13 mouse cellular contexts compared by ENCODE assay signal in the genomic region with DNA sequence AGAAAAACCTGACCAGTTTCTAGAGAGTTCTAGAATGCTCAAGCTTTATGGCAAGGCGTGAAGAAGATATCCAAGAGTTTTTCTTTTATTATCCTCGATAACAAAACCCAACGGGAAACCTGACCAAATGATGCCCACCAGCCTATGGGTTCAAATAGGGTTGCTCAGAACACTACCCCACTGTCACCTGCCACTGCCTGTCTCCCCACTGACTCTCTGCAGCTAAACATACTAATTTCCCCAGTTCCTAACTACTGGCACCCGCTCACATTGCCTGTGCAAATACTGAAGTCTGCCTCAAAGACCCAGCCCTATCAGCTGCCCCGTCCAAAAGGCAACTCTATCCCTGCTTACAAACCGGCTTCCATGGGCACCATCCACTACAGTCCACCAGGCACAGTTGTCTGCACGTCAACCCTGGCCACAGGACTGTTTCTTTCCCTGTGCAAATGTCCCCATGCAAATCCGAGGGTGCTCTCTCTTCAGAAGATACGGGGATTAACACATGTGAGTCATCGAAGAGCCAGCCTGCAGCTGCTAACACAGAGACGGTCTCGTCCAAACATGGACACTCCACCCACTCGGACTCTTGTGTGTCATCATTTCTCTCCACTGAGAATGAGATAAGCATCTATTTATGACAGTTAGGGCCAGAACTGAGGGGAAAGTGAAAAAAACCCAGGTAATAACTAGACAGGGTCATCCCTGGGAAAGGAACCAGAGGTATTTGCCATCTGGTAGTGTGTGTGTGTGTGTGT. TPM values are rescaled to one million over a fixed set of nuclear protein-coding genes. Genes with fewer than 3 reads are reported as not detected.
A peak's percentile ranks its signal among the peaks of the same experiment; 100 is the strongest.
DNase-seq lines count a peak whose midpoint lies in the region; ATAC-seq lines count a peak whose summit lies in the region.
"Had no signal": no experiment of that assay in that cellular context is flagged by ENCODE, and none has a peak within 500 bp of the region (broad histone marks: within the 10 kb centered on the region; RNA-seq: fewer than 3 reads in every experiment).

No protein-coding gene starts in this region.

- no peak overlapping the region for H3K4me2 ChIP-seq in liver, embryonic 16.5 days (ENCODE audit: low read depth, low read length)
- no peak overlapping the region for H3K4me2 ChIP-seq in liver, embryonic 12.5 days
- H3K4me2 ChIP-seq in intestine, embryonic 14.5 days (ENCODE audit: low read length): no peak overlapping the region
- H3K4me2 ChIP-seq: embryonic facial prominence, embryonic 13.5 days; heart, embryonic 15.5 days had no signal

- H3K36me3 ChIP-seq in liver, embryonic 16.5 days (ENCODE audit: control insufficient read depth, insufficient read depth): no peaks in the 10 kb centered on the region
- H3K36me3 ChIP-seq in liver, embryonic 12.5 days: no peaks in the 10 kb centered on the region
- H3K36me3 ChIP-seq in intestine, embryonic 14.5 days (ENCODE audit: control insufficient read depth, insufficient read depth, low read length): peaks cover 3% of the 10 kb centered on the region; the same call in 1 of the 2 replicates
- H3K36me3 ChIP-seq: embryonic facial prominence, embryonic 13.5 days had no signal

- H3K4me1 ChIP-seq in liver, embryonic 16.5 days (ENCODE audit: control insufficient read depth, low read depth, low read length): peaks cover 4% of the 10 kb centered on the region
- peaks cover 18% of the 10 kb centered on the region for H3K4me1 ChIP-seq in liver, embryonic 12.5 days
- H3K4me1 ChIP-seq in intestine, embryonic 14.5 days (replicated peaks; ENCODE audit: control insufficient read depth, insufficient read depth, low read length): 0 out of 2 replicates have a peak, but pooled peaks cover 3% of the 10 kb centered on the region

- no peak overlapping the region for H3K4me3 ChIP-seq in liver, embryonic 16.5 days (ENCODE audit: low read depth, low read length)
- H3K4me3 ChIP-seq in liver, embryonic 12.5 days: no peak overlapping the region
- no peak overlapping the region for H3K4me3 ChIP-seq in intestine, embryonic 14.5 days (ENCODE audit: low read depth, low read length)
- H3K4me3 ChIP-seq: embryonic facial prominence, embryonic 13.5 days; heart, embryonic 15.5 days had no signal

- WGBS in liver, embryonic 16.5 days (ENCODE audit: insufficient replicate concordance): 69% methylated on average over 13 of the region's 13 CpGs
- 72% methylated on average over 13 of the region's 13 CpGs for WGBS in liver, embryonic 12.5 days (ENCODE audit: insufficient replicate concordance)
- WGBS in intestine, embryonic 14.5 days: 71% methylated on average over 13 of the region's 13 CpGs

- H3K27me3 ChIP-seq in liver, embryonic 16.5 days (ENCODE audit: control insufficient read depth, insufficient read depth, low read depth, low read length): no peaks in the 10 kb centered on the region
- H3K27me3 ChIP-seq in liver, embryonic 12.5 days (replicated peaks): no peaks in the 10 kb centered on the region
- H3K27me3 ChIP-seq in intestine, embryonic 14.5 days (replicated peaks; ENCODE audit: control insufficient read depth, insufficient read depth, low read length): no peaks in the 10 kb centered on the region
- H3K27me3 ChIP-seq: embryonic facial prominence, embryonic 13.5 days; heart, embryonic 15.5 days had no signal

- no peak overlapping the region for H3K27ac ChIP-seq in liver, embryonic 16.5 days (ENCODE audit: low read length)
- H3K27ac ChIP-seq in liver, embryonic 12.5 days: no peak overlapping the region
- H3K27ac ChIP-seq in intestine, embryonic 14.5 days (ENCODE audit: low read depth): no peak overlapping the region
- H3K27ac ChIP-seq: embryonic facial prominence, embryonic 13.5 days; heart, embryonic 15.5 days; kidney, postnatal 0 days; macrophage had no signal

- peak; percentile 55 for DNase-seq in adrenal gland, postnatal 10 days
- no peak for DNase-seq in intestine, embryonic 14.5 days (ENCODE audit: low spot score)
- peak; percentile 56 to 77 for DNase-seq in right cerebral cortex, postnatal 36 days (ENCODE audit: low spot score in 2 of 2)
- DNase-seq in cerebellum, postnatal 14 days: no peak
- no peak for DNase-seq in cerebellum, adult 8-10 months
- DNase-seq: thymus, postnatal 4 days had no signal

- H3K9me3 ChIP-seq in liver, embryonic 16.5 days (replicated peaks; ENCODE audit: control insufficient read depth, low read length): no peaks in the 10 kb centered on the region
- H3K9me3 ChIP-seq in liver, embryonic 12.5 days (replicated peaks): no peaks in the 10 kb centered on the region
- no peaks in the 10 kb centered on the region for H3K9me3 ChIP-seq in intestine, embryonic 14.5 days (ENCODE audit: control insufficient read depth, low read length)
- H3K9me3 ChIP-seq: embryonic facial prominence, embryonic 13.5 days; heart, embryonic 15.5 days had no signal

- no peak overlapping the region for H3K9ac ChIP-seq in liver, embryonic 16.5 days (ENCODE audit: low read depth, low read length)
- H3K9ac ChIP-seq in liver, embryonic 12.5 days: no peak overlapping the region
- no peak overlapping the region for H3K9ac ChIP-seq in intestine, embryonic 14.5 days (ENCODE audit: low read length)
- H3K9ac ChIP-seq: embryonic facial prominence, embryonic 13.5 days; heart, embryonic 15.5 days had no signal

- 0 out of 2 replicates have a peak, but pooled peaks have one; percentile 21 for ATAC-seq in liver, embryonic 16.5 days (ENCODE audit: low read depth)
- no peak for ATAC-seq in liver, embryonic 12.5 days
- 0 out of 2 replicates have a peak, but pooled peaks have one; percentile 10 for ATAC-seq in intestine, embryonic 14.5 days (replicated peaks; ENCODE audit: low FRiP score, low TSS enrichment, low read depth)
- no peak for ATAC-seq in megakaryocyte progenitor cell, adult 5-6 weeks (replicated peaks; ENCODE audit: poor library complexity)

RNA-seq across cellular contexts. Expression of a gene that starts 48.0 kb away (rescaled TPM):
- 8.6 and 10.2 TPM in 2 replicates for polyA plus RNA-seq in liver, embryonic 16.5 days (2015; fragmentation: Nextera tagmentation; extraction: Ambion mirVana)
- polyA plus RNA-seq in liver, embryonic 12.5 days (2016; fragmentation: Nextera tagmentation; extraction: Ambion mirVana): 14.9 and 15.3 TPM in 2 replicates
- total RNA-seq in adrenal gland, postnatal 10 days (2021): 10 to 100 TPM; 68.5 to 96.0 TPM
- polyA plus RNA-seq in intestine, embryonic 14.5 days (2014; fragmentation: Nextera tagmentation; extraction: Ambion mirVana): 55.1 and 55.5 TPM in 2 replicates
- 25.6 and 28.2 TPM in 2 replicates for total RNA-seq in megakaryocyte progenitor cell, adult 5-6 weeks (2015)
- 17.2 and 24.2 TPM in 2 replicates for total RNA-seq in megakaryocyte progenitor cell, adult 5-6 weeks (2017)

Comparison
In these comparisons a context has a peak if more than half of its experiments do, and no peak if none do; other contexts are left out.
1. ATAC-seq: peak in liver, embryonic 16.5 days (single experiment) and intestine, embryonic 14.5 days (single experiment); none in liver, embryonic 12.5 days (single experiment) and megakaryocyte progenitor cell, adult 5-6 weeks (single experiment).
2. DNase-seq: peak in adrenal gland, postnatal 10 days (single experiment) and right cerebral cortex, postnatal 36 days (2 of 2); none in intestine, embryonic 14.5 days (single experiment), cerebellum, postnatal 14 days (0 of 2) and cerebellum, adult 8-10 months (single experiment).